Mouse (Mus musculus) kidney, adult 2 months (tissue): ENCODE measurements at regions not wholly inside any gene's neighbourhood (a gene's known extent, or its start where the extent isn't known, plus 50 kb on each side); places are given as distances from the start of the nearest gene placed in this dataset.
A peak's percentile ranks its signal among the peaks of the same experiment; 100 is the strongest.

Source experiments
- CTCF ChIP-seq: fragments of 200-500 bp; conservative IDR thresholded peaks from 2 replicates; pipeline ENCODE4 v1.5.1; 2011; ENCODE audit warnings: low read depth, mild to moderate bottlenecking, control low read depth, low read length, moderate library complexity, mixed read lengths; ENCODE audit not compliant: insufficient read depth, insufficient read length
- POLR2A ChIP-seq: fragments of 200-500 bp; IDR thresholded peaks from one replicate; pipeline ENCODE4 v1.6.1; 2011; ENCODE audit warnings: low read depth, low read length, control low read depth

DNA sequence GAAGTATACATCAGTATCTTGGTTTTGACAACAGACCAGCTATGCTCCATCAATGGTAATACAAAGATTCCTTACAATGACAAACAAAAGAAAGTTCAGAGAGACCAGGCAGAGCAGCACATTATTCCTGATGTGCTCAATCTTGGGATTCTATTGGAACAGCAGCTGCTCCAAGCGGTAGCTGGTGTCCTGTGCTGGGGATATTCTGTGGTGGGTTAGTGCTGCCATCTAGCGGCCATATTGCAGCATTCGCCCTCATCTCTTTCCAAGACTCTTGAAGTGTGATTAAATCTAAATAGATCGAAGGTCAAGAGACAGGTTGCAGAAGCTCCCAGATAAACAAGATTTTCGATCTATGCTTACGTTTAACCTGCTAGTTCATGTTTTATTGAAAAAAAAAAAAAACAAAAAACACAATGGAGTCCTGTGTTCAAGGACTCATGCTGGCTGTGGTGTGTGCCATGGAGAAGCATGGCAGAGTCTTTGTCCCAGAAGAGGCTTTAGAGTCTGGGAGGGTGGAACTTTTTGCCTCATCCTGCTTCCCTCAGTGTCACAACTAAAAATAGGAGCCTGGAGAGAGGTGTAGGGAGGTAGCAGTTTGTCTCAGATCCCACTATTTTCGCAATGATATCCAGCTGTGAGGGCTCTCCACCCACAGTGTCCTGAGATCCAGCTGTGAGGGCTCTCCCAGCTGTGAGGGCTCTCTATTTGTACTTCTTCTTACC, 468.6 kb downstream of the Plcl1 start:
- TF ChIP-seq CTCF = peak; percentile 88
- no peak for TF ChIP-seq POLR2A
